Mouse (Mus musculus) C2C12 (cell line): Measurements from ENCODE around the gene Nfe2.

Experiments
- CTCF ChIP-seq: IDR thresholded peaks from one replicate; pipeline ENCODE4 v1.5.1; 2011; ENCODE audit not compliant: control insufficient read depth, insufficient read depth, insufficient read length
- FOSL1 ChIP-seq: IDR thresholded peaks from one replicate; pipeline ENCODE4 v1.8.0; 2011; ENCODE audit warnings: mild to moderate bottlenecking, low read length; ENCODE audit not compliant: poor library complexity, insufficient read depth, severe bottlenecking
- MYOD1 ChIP-seq: IDR thresholded peaks from one replicate; pipeline ENCODE4 v1.6.1; 2011; ENCODE audit warnings: low read depth; ENCODE audit not compliant: control insufficient read depth, insufficient read length
- MYOG ChIP-seq: IDR thresholded peaks from one replicate; pipeline ENCODE4 v1.6.1; 2011; ENCODE audit not compliant: control insufficient read depth, insufficient read length; ENCODE audit errors: extremely low read depth
- USF1 ChIP-seq: IDR thresholded peaks from one replicate; pipeline ENCODE4 v1.6.1; 2011; ENCODE audit warnings: low read depth, mild to moderate bottlenecking, control low read depth, moderate library complexity

GRCm38 (mm10) chr15:103298861-103299616 is 40.8 kb upstream of the Nfe2 start:
- no peak for TF ChIP-seq CTCF
- TF ChIP-seq USF1, result no peak
- TF ChIP-seq FOSL1, result no peak
- TF ChIP-seq MYOG, result no peak
- no peak for TF ChIP-seq MYOD1
